Mouse (Mus musculus): Measurements from ENCODE around the gene Slc25a10.

Slc25a10 gene

DNA sequence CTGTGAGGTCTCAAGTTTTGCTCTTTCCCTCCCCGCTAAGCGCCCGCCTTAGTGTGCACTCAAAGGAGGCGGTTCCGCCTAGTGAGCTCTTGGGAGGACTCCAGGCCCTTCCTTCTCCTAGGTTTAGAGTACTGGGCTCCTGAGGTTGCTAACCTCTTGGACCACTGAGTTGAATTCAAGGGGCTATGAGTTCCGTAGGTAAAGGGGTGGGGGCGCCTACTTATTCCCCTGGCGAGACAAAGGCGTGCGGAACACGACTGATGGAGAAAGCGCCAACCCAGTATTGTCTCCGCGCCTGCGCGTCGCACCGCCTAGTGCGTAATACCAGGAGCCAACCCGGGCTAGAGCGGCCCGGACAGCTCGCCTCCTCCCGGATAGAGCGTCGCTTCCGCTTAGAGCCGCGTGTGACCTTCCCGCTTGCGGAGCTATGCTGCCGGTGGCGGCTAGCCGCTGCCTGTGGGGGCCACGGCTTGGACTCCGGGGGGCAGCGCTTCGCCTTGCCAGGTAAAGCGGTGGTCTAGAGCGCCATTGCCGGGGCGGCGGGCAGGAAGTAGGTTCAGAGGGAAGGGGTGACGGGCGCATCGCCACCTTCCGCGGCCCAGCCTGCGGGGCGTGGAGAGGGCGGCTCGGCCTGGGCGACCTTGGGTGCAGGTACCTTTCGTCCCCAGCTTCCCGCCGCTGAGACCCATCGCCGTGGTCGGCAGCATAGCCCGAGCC lies 7.2 kb upstream of the Slc25a10 start, which contains the start of gene Mrpl12:
TSS of gene Mrpl12 (plus strand) at position 349 of the 717 bp plus-strand sequence.
- DNase-seq (ENCODE audit: low spot score in 2 of 2) = peak; percentile 82 to 86

DNA sequence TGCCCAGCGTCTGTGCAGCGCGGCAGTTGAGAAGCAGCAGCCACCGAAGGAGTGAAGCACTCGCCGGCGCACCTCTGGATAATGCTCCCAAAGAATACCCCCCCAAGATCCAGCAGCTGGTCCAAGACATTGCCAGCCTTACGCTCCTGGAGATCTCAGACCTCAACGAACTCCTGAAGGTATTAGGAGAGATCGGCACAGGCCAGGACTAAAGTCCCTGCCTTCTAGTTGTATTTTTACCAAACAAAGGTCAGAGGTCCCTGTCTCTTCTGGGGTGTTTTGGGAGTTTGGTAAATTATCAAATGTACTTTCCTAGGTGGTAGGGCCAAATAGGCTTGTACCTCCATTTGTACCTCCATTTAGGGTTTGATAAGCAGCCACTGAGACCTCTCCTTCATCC lies 6.4 kb upstream of the Slc25a10 start:
- no peak for DNase-seq (ENCODE audit: low spot score in 2 of 2)

DNA sequence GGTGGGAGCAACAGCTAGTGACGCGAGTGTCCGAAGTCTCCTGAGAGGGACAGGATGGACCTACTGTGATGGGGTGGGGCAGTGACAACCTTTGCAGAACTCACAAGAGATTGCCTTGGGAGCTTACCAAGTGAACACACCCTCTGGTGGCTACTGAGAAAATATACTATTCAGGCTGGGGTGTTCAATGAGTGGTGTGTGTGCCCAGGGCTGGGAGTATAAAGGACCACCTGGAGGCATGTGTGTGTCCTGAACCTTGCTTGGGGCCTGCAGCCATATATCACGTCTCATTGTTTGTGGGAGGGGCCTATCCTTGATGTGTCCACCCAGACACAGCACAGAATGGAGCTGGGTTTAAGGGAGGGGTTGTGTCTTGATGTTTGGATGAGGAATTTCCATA lies 3.1 kb upstream of the Slc25a10 start:
- DNase-seq (ENCODE audit: low spot score in 2 of 2) = no peak

DNA sequence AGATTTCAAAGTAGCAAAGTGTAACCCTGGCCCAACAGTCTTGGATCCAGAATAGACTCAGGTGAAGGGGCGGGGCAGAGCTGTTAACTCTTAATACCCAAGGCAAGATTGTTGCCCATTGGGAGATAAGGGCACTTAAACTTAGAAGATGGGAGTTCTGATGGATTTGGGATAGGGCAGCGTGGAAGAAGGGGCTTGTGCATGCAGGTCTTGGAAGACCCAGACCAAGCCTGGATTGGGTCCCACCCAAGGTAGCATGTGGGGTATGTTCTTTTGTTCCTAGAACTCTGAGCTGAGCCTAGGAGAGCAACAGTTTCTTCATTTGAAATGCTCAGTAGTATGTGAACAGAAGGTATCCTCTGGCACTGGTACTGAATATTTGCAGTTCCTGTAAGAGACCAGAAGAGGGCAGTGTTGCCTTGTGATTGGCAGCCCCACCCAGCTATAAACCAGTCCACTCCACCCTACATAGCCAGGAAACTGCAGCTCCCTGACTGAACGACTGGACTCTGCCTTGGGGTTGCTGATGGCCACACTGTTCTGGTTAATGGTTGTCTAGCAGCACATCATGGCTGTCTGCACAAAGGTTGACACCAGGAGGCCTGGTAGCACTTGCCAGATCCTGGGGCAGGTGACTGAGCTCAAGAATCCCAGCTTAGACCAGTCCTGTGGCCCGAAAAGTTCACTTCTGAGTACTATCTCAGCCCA lies 2.4 kb upstream of the Slc25a10 start:
- peak in 1 of 2 experiments; percentile 36 for DNase-seq (ENCODE audit: low spot score in 2 of 2)

DNA sequence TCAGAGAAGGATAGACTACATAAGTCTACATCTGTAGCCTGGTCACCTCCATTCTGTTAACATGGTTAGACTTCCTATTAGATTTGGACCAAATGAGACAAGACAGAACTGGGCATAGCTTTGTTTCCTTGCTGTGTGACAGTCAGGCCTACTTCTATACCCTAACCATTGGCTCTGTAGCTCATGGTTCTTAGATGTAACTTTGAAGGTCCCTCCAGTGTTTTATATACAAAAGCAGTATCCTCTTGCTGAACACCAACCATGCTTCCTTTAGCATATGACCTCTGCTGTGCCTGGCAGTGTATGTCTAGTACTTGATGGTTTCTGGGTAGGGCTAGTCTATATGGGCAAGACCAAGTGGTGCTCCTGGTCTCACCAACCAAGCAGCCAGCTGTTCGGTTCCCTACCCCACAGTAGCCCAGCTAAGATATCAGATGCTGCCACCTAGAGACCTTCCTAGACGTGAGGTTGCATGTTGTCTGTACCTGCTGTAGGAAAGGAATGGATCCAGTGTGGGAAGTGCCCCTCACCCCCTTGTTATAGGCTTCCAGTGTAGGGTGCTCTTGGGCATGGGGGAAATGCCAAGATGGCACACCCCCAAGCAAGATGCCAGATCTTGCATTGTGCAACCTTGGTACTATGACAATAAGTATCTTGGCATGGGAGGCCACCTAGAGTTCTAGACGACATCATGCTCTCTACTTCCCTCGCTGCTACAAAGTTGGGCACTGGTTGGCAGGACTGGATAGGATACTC lies 1.2 kb upstream of the Slc25a10 start:
- no peak for DNase-seq (ENCODE audit: low spot score in 2 of 2)

DNA sequence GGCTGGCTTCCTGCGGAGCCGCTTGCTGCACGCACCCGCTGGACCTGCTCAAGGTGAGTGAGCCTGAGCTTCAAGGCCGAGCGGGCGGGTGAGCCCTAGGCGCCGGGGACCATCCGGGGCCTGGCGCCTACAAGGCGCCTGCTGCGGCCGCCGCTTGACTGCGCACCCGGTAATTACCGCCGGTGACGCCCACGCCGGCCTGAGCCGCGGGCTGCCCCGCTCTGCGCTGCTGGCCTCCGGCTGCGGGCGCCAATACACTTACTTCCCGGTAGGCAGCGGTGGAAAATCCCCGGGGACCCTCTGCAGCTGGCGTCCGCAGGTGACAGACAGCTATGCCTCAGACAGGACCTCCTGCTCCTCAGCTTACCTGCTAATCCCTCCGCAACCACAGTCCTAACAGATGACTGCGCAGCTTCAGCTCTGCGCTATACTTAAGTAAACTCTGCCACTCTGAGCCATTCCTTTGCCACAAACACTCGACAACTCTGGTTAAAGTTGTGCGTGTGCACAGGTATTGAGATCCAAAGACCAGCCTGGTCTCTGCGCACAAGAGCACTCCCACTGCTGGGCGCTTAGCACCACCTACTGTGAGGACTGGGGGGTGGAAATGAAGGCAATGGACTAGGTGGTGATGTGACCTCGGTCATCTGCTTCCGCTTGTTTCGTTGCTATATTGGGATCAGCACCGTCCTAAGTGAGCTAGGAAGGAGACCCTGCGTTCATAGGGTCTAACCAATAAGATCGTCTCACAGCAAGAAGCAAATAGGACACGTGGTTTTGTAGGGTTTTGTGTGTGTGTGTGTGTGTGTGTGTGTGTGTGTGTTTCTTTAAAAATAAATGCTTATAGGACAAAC lies 611 bp downstream of the Slc25a10 start:
- no peak for DNase-seq (ENCODE audit: low spot score in 2 of 2)

DNA sequence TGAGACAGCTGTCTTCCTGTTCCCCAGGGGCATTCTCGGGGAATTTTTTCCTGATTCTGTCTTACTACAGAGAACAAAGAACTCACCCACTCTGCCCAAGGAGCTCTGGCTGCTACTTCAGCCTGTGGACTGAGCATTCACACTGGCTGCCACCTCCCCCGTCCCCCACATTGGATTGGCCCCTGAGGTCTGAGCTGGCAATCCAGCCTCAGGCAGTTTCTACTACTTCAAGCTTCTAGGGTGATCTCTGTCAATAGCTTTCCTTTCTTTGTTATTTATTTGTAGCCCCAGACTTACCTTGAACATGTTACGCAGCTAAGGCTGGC lies 1.2 kb downstream of the Slc25a10 start:
- no peak for DNase-seq (ENCODE audit: low spot score in 2 of 2)

DNA sequence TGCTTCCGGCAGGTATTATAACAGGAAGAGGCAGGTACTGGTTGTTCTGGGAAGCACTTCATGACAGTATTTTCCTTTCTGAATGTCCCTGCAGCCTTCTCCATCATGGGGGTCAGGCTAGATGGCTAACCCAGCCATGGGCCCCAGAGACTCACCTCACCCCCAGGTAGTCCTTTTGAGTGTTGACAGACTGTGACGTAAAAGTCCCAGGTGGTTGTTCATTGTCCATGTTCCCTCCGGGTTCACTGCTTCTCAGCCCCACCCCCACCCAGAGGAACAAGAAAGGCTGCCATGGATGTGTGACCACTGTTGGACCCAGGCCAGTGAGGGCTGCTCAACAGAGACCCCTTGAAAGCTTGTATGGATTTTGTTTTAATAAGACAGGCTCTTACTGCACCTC lies 1.7 kb downstream of the Slc25a10 start:
- no peak for DNase-seq (ENCODE audit: low spot score in 2 of 2)

DNA sequence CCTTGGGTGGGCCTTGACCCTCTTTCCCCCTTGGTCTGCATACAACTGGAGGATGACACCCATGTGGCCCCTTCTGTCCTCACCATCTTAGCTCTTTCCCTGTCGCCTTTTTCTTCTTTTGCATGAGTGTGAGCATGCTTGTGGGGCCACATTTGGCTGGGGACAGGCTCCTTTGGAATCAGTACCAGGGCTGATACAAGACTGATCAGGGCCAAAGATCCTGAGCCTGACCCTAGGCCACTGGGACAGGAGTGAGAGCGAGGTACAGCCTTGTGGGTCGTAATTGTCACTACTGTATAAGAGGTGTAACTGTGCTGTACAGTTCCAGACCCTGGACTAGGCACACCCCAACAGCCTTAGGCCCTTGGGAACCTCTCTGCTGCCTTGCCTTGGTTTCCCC lies 2.3 kb downstream of the Slc25a10 start:
- DNase-seq (ENCODE audit: low spot score in 2 of 2) = no peak

DNA sequence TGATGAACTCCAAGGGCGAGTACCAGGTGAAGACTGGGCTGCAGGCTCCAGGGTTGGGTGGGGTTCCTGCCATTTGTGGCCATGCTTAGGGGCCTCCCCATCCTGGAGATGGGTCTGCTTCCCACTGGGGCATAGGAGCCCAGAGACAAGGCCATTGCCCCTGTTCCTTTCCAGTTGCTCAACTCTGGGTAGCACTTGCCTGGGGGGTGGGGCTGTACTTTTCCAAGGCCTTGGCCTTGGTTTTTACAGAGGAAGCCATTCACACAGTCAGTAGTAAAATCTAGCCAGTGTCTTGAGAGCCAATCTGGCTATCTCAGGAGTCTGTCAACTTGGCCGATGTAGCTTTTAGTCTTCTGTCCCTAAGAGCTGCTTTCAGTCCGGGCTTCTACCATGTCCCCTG lies 5.8 kb downstream of the Slc25a10 start:
- DNase-seq (ENCODE audit: low spot score in 2 of 2) = no peak

DNA sequence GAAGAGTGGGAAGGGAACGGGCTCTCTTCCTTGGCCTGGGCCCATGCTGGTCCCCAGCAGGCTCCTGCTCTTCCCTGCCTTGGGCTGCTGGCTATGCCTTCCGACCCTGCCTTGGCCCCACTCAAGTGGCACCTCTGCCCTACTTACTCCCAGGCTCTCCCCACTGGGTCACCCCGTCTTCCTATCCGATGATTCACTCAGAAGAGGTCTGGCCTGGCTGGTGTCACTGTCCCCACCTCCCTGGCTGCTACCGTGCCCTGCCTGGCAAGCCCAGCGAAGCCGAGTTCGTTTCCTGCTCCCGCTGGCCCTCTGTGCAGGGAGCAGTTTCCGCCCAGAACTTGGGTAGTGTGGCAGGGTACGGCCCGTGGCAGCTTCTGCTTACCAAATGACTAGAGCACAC lies 6.6 kb downstream of the Slc25a10 start:
- DNase-seq (ENCODE audit: low spot score in 2 of 2) = no peak

DNA sequence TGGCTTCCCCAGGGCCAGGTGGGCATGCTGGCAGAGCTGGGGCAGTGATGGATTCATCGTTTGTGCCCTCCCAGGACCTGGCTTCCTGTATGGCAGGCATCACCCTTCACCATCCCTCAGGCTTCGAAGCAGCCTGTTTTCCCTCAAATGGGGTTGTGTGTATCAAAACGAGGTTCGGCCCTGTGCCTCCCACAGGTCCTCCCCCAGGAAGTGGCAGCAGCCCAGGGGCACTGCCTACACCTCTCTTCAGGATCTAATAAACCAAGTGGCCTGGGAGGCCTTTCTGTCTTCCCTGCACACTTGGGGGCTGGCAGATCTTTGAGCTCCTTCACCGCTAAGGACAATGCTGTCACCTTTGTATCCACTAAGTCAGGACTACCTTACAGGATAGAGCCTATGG lies 7.3 kb downstream of the Slc25a10 start:
- DNase-seq (ENCODE audit: low spot score in 2 of 2) = no peak

DNA sequence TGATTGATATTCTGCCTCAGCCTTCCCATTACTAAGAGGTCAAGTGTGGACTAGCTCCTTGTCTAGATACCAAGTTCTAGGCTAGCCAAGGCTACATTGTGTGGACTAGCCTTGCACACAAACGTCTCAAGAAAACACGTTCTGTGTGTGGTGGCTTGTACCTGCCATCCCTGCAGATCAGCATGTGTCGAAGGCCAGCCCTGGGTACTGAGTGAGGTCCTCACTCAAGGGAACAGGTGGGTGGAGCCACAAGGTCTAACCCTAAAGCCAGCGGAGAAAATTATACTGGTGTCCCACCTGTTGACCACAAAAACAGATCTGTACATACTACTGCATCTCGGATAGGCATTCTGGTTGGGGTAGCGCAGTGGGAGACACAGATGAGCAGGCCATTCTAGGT lies 8.3 kb downstream of the Slc25a10 start:
- no peak for DNase-seq (ENCODE audit: low spot score in 2 of 2)

DNA sequence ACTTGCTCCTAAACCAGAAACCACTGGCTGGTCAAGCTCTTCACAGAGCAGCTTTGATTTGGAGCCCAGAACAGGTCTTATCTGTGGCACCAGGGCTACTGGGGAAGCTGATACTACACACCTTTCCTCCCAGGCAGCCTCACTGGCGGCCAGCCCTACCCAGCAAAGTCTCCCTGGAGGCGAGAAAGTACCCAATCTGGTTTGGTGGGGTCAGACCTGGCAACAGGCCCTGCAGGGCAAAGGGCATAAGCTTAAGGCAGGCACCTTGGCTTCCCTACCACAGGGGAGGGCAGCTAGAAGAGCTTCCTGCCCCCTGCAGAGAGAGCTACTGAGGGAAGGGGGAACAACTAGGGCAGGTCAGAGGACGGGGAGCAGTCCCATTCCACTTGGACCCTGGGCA lies 8.7 kb downstream of the Slc25a10 start:
- no peak for DNase-seq (ENCODE audit: low spot score in 2 of 2)

DNA sequence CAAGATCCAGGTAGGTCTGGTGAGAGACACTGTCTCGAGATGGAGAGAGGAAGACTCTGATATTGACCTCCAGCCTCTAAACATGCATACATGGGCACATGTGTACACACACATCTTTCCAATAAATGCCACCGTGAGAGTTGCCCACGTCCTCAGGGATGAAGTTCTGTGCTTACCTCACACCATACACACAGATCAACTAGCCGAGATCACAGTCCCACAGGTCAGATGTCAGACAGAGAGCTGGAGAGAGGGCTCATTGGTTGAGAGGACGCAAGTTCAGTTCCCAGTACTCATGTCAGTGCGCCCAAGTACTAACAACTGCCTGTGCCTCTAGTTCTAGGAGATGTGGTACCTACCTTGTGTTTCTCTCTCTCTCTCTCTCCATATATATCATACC lies 9.4 kb downstream of the Slc25a10 start:
- no peak for DNase-seq (ENCODE audit: low spot score in 2 of 2)

DNA sequence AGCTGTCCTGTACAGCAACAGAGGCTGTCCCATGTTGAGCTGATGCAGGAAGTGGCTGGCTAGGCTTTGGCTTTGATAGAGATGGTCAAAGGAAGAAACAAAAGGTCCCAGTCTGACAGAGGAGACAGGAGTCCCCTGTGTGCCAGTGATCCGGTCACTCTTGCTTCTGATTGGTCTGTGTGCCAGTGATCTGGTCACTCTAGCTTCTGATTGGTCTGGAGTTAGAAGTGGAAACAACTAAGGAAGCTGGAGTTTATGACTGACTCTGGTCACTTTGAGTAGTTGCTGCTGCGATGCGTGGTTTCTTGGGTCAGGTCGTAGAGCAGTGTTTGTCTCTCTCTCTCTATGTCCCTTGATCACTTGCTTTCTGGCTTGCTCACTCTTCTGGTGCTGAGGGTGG lies 10.1 kb downstream of the Slc25a10 start:
- DNase-seq (ENCODE audit: low spot score in 2 of 2) = no peak

DNA sequence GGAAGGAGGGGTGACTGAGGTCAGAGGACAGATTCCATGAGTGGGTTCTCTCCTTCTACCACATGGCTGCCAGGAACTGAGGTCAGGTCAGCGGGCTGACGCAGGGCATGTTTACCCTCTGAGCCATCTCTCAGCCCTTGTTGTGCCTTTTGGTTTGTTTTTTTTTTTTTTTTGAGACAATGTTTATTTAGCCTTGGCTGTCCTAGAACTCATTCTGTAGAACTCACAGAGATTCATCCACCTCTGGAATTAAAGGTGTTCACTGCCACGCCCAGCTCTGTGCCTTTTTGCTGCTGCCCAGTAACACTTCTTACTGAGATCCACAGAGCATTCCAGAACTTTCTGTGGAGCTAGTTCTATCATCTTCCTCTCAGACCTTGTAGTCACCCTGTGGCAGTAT lies 14.0 kb downstream of the Slc25a10 start:
- no peak for DNase-seq (ENCODE audit: low spot score in 2 of 2)

DNA sequence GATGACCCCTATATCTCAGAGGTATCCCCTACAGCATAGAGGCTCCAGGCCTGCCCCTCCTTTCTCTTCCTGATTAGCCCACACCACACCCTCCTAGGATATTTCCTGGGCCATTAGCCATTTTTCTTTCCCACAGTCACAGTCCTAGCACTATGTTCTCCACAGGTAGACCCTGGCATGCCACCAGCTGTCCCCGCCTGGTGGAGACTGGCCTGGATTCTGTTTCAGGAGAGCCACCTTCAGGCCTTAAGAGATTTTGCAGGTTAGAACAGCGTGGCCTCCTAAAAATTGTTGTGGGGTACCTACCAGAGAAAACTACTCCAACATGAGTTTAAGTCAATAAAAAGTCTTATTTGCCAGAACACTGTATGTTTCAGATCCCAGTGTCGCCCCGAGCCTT lies 15.3 kb downstream of the Slc25a10 start:
- no peak for DNase-seq (ENCODE audit: low spot score in 2 of 2)

DNA sequence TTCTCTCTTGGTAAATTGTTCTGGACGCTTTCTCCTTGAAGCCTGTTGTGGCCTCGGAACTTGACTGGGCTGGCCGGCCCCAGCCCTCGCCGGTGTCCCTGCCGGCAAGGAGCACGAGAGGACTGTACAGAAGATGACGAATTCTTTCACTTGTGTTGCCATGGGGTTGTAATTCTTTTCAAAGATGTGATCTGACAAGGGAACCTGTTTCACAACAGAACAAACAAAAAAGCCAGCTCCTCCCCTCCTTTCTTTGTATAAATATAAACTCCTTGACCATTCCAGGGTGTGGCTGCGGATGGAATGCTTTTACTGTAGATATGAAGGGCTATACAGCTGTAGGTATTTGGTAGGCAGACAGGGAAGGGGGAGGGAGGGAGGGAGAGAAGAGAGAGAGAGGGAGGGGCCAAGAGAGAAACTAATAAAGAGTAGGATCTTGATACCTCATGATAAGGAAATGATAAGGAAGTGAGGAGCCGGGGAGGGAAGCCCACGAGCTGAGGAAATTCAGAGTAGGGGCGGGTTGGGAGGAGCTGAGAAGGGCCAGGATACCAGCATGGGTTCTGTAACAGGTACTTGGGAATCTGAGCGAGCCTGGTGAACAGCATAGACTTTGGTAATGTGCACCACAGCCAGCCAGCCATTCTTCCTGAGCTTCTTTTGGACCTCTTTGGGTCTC lies 16.1 kb downstream of the Slc25a10 start:
- DNase-seq (ENCODE audit: low spot score in 2 of 2) = no peak

DNA sequence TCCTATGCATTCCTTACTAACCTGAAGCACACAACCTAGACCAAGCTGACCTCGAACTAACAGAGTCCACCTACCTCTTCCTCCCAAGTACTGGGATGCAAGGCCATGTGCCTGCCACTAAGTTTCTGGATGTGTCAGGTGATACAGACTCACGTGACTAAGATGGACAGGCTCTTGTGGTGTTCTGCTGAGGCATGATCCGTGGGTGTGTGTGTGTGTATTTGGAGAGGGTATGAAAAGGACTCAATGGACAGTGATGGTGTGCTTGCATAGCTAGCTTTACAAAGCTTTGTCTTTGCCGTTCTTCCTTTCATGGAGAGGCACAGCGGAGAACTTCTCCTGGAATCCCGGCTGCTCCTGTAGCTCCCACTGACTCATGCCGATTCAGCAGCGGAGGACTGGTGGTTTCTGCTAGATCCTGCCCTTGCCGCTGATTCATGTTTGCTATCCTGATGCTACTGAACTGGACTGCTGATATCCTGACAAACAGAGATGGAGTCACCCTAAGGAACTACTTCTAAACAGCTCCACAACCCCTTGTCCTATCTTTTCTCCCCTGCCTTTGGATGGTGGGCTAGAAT lies 16.7 kb downstream of the Slc25a10 start:
- DNase-seq (ENCODE audit: low spot score in 2 of 2) = no peak

DNA sequence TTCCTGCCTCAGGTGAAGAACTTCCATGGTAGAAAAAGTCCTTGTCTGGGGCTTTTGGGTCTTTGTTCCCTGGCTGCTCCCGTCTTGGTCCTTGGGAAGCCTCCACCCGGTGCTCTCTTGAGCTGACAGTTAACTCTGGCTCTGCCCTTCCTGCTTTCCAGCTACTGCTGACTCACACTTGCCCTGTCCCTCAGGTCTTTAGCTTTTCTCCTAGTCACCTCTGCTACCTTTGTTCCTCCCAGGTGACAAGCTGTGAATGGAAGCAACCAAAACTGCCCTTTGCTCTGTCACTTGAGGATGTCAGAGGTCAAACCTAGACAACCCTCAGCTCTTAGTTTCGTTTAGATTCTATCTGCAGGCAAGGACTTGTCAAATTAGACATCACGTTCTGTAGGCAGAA lies 18.3 kb downstream of the Slc25a10 start:
- no peak for DNase-seq (ENCODE audit: low spot score in 2 of 2)

Measured in frontal cortex, postnatal 14 days (tissue).